Mouse (Mus musculus) colon, adult 2 months (tissue): ENCODE data around the gene Sun3. TPM values are rescaled to one million over a fixed set of nuclear protein-coding genes. Genes with fewer than 3 reads are reported as not detected.

Experiments used
- polyA plus RNA-seq: library from polyadenylated mRNA; depleted of rRNA; stranded (reverse); fragments of >200 nt; gene quantifications from 2 replicates; pipeline ENCODE4 v1.2.3, GENCODE M21; 2012; rRNA removed

Gene Sun3
- 0.12 and 0.15 TPM in 2 replicates for polyA plus RNA-seq

GRCm38 (mm10) chr11:9048703-9049060 lies at the start of gene Sun3:
TSS of gene Sun3 (minus strand) at chr11:9048991.

DNA sequence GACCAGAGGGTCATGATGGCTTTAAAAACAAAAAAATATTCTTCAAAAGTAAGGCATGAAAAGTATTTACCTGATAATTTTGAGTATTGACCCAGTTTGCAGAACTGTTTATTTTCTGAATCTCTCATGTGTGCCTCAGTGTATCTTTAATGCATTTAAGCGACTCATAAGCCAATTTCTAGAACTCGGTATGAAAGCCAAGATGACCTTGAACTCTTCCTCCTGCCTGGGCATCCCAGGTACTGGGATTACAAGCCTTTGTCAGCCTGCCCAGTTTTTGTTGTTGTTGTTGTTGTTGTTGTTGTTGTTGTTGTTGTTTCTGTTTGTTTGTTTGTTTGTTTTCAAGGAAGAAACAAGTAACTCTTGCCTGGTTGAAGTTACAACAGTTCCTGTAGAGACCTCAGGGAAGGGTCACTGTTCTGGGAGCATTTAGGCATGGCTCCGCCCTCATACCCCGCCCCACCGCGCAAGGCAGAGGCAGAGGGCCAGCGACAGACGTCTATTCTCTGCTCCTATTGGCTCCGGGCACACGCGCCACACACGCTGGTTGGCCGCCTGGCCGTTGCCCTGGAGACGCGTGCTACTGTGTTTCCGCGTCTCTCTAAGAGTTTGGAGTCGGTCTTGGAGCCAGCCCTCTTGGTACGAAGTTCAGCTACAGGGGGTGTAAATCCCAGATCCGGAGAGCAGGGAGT lies 634 bp downstream of the Sun3 start, which contains the start of gene Gm11992:
Gene Gm11992, plus strand, starts transcription at position 584 of the 692 bp plus-strand sequence.

DNA sequence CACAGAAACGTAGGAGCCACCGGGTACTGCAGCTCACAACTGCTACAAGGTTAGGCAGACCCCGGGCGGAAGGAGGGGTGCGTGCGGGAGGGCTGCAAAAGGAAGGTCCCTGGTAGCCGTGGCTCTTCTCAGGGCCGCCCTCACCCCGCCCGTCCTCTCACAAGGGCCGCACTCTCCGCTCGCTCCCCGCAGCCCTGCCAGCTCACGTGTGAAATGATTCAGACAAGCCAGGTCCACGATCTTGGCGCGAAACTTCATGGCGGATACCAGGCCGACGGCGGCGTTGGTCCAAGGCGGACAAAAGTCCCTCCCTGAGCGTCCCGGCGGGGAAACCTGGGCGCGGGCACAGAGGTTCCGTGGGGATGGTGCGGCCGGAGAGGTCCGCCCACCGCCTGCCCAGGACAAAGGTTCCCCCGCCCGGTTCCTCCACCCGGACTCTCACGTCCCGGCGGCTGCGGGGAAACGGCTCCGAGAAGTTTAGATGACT lies 37.9 kb downstream of the Sun3 start, which contains the start of gene Hus1:
Gene Hus1, minus strand, starts transcription at position 339 of the 487 bp plus-strand sequence.

DNA sequence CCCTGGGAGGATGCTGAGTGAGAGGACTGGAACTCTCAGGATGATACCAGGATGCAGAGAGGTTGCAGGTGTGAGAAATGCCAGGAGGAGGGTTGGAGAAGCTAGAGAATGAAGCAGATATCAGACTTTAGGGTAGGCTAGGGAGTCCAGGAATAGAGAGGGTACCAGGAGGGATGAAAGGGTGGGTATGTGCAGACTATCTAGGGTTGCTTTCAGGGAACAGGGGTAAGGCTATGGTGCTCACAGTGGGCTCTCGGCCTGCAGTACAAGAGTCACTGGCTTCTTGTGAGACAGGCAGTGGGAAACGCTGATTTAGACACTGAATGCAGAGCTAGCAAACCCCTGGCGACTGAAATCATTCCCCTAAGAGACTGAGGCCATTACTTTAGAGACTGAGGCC lies 75.6 kb downstream of the Sun3 start, which contains the start of gene Pkd1l1:
Gene Pkd1l1, minus strand, starts transcription at position 101 of the 400 bp plus-strand sequence.

Other genes with a start within 250 kb of the Sun3 start
- gene Pkd1l1, start 75.7 kb downstream of the Sun3 start, polyA plus RNA-seq: 0.08 TPM in 1 of 2 replicates, not detected in the other
- 3.9 and 4.0 TPM in 2 replicates for gene Hus1, start 37.8 kb downstream of the Sun3 start, polyA plus RNA-seq
- gene Gm11992, start 397 bp downstream of the Sun3 start, polyA plus RNA-seq: 1.2 and 1.3 TPM in 2 replicates
- gene Upp1, start 69.1 kb upstream of the Sun3 start, polyA plus RNA-seq: 68.6 and 73.7 TPM in 2 replicates
- 0.02 and 0.03 TPM in 2 replicates for gene Abca13, start 143.0 kb upstream of the Sun3 start, polyA plus RNA-seq